Mouse (Mus musculus): ENCODE data around the gene Sema5b.

GRCm38 (mm10) chr16:35696103-35696502 lies 155.2 kb downstream of the Sema5b start:
- TF ChIP-seq CTCF (IDR thresholded peaks at IDR 0.05; ENCODE audit: low read depth) (no peak), EP300 (IDR thresholded peaks at IDR 0.05; ENCODE audit: low read depth) (no peak)

Measured in liver, embryonic 14.5 days (tissue).